Mouse (Mus musculus) megakaryocyte, embryonic 14.5 days (primary cell): Measurements from ENCODE around the gene Ntm.

Experiments used
- FLI1 ChIP-seq: IDR thresholded peaks from 2 replicates; pipeline ENCODE4 v1.6.1; 2012; ENCODE audit warnings: low read length, inconsistent platforms, mixed read lengths
- GATA1 ChIP-seq: IDR thresholded peaks from 3 replicates; pipeline ENCODE4 v1.6.1; 2012; ENCODE audit warnings: mixed read lengths, low read length, inconsistent platforms, borderline replicate concordance

GRCm38 (mm10) chr9:29396101-29396500, 566.8 kb downstream of the Ntm start:
- TF ChIP-seq GATA1 = no peak
- no peak for TF ChIP-seq FLI1
